Mouse (Mus musculus): ENCODE results near the gene Fam71b. TPM values are rescaled to one million over a fixed set of nuclear protein-coding genes. Genes with fewer than 3 reads are reported as not detected.

The Fam71b gene
- total and polyA plus RNA-seq, 2 experiments from 2014 or later = not detected

DNA sequence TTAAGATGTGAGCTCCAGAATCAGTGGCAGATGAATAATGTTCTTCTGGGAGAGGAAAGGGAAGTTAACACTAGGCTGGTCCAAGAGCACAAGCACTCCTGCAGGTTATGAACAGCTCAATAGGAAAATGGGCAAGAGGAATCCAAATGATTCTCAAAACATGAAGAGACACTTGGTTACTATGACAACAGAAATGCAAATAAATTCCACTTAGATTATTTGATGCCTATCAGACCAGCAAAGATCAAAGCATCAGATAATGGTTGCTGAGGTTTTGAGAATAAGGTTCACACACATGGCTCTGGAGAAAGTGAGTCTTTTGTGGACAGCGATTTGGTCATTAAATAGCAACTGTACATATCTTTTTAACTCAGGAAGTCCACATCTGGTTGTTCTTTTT is 19.0 kb upstream of the Fam71b start:
- H3K36me3 ChIP-seq (replicated peaks; ENCODE audit: control insufficient read depth, insufficient read depth, low read length) = no peaks in the 10 kb centered on the region
- H3K4me2 ChIP-seq (ENCODE audit: low read depth, low read length) = no peak overlapping the region
- ATAC-seq (ENCODE audit: insufficient read depth, low read depth) = no peak
- TF ChIP-seq CTCF (IDR thresholded peaks at IDR 0.05; ENCODE audit: low read depth) (no peak), EP300 (IDR thresholded peaks at IDR 0.05; ENCODE audit: low read depth) (no peak)
- no peak overlapping the region for H3K27ac ChIP-seq (ENCODE audit: low read depth)
- H3K9ac ChIP-seq (replicated peaks; ENCODE audit: low read depth, low read length) = no peak overlapping the region
- no peaks in the 10 kb centered on the region for H3K9me3 ChIP-seq (replicated peaks; ENCODE audit: control insufficient read depth, low read length)
- DNase-seq (ENCODE audit: low spot score) = no peak
- 88% methylated on average over 1 of the region's 1 CpGs for WGBS
- no peaks in the 10 kb centered on the region for H3K27me3 ChIP-seq (ENCODE audit: control insufficient read depth, insufficient read depth, low read length)
- no peak overlapping the region for H3K4me3 ChIP-seq (ENCODE audit: low read depth, low read length)
- no peaks in the 10 kb centered on the region for H3K4me1 ChIP-seq (ENCODE audit: control insufficient read depth, insufficient read depth)

DNA sequence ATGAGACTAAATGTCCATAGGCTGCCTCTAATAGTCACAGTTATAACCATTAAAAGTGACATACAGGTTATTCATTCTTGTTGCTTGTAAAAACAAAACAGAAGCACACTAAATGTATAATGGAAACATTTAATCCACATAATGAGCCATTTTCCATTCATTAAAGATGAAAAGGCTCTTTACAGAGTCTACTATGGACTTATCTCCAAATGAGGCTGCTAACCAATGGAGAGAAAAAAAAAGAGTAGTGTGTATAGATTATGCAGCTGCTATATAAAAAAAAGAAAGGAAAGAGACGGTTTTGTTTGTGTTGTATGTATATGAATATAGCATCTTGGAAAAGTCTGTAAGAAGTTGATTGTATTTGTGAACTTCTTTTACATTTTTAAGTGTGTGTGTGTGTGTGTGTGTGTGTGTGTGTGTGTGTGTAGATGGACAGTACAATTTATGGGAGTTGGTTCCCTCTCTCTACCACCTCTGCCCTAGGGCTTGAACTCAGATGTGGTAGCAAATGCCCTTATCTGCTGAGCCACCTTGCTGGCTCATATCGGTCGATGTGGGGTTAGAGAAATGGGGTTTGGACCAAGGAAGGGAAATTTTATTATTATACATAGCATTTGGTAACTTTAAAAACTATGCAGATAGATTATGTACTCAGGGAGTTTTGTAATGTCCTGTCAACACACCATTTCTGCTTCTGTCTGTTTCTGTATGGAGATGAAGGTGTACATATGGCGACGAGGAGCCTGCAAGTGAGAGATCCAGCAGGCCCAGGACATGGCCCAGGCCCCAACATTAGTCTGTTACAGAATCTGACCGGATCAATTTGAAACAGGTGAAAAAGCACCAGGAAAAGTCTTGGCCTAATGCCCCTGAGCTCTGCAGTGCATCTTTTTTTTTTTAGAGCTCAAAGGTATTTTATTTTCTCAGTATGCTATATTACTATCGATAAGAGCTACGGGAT is 18.3 kb upstream of the Fam71b start:
- 81% methylated on average over 8 of the region's 8 CpGs for WGBS
- Histone ChIP-seq H3K4me2 (ENCODE audit: low read depth, low read length) (no peak overlapping the region), H3K4me3 (ENCODE audit: low read depth, low read length) (no peak overlapping the region), H3K9ac (replicated peaks; ENCODE audit: low read depth, low read length) (no peak overlapping the region), H3K27ac (ENCODE audit: low read depth) (no peak overlapping the region), H3K27me3 (ENCODE audit: control insufficient read depth, insufficient read depth, low read length) (no peaks in the 10 kb centered on the region), H3K9me3 (replicated peaks; ENCODE audit: control insufficient read depth, low read length) (no peaks in the 10 kb centered on the region), H3K36me3 (replicated peaks; ENCODE audit: control insufficient read depth, insufficient read depth, low read length) (no peaks in the 10 kb centered on the region), H3K4me1 (ENCODE audit: control insufficient read depth, insufficient read depth) (no peaks in the 10 kb centered on the region)
- TF ChIP-seq EP300 (IDR thresholded peaks at IDR 0.05; ENCODE audit: low read depth) (no peak), CTCF (IDR thresholded peaks at IDR 0.05; ENCODE audit: low read depth) (no peak)
- DNase-seq (ENCODE audit: low spot score) (no peak), ATAC-seq (ENCODE audit: insufficient read depth, low read depth) (no peak)

DNA sequence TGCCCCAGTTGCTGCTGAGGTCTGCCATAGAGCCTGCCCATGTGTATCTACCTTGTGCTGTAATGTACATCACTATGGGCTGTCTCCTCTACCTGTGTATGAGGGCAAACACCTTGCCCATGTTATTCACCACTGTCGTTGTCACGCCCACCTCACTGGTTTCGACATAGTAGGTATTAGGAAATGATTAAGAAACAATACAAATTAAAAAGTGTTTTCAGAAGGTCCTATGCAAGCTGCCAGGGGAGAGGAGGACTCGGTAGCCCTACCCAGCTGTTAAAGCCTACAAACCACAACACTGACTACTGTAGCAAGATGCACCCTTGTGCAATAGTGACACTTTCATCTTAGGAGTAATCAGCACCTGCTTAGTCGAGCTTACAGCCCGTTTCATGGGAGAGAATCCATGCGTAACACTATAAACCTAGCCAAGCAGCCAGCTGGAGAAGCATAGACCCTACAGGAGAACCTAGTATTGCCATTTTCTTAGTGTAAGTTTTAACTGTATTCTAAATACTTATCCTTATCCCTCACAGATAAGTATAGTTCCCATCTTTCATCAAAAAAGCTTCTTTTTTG is 16.2 kb upstream of the Fam71b start:
- TF ChIP-seq CTCF (IDR thresholded peaks at IDR 0.05; ENCODE audit: low read depth) (no peak), EP300 (IDR thresholded peaks at IDR 0.05; ENCODE audit: low read depth) (no peak)
- no peak for ATAC-seq (ENCODE audit: insufficient read depth, low read depth)
- Histone ChIP-seq H3K4me1 (ENCODE audit: control insufficient read depth, insufficient read depth) (no peaks in the 10 kb centered on the region), H3K9me3 (replicated peaks; ENCODE audit: control insufficient read depth, low read length) (no peaks in the 10 kb centered on the region), H3K9ac (replicated peaks; ENCODE audit: low read depth, low read length) (no peak overlapping the region), H3K27me3 (ENCODE audit: control insufficient read depth, insufficient read depth, low read length) (no peaks in the 10 kb centered on the region), H3K4me2 (ENCODE audit: low read depth, low read length) (no peak overlapping the region), H3K36me3 (replicated peaks; ENCODE audit: control insufficient read depth, insufficient read depth, low read length) (no peaks in the 10 kb centered on the region), H3K27ac (ENCODE audit: low read depth) (no peak overlapping the region), H3K4me3 (ENCODE audit: low read depth, low read length) (no peak overlapping the region)
- WGBS = 76% methylated on average over 7 of the region's 7 CpGs
- DNase-seq (ENCODE audit: low spot score) = no peak

DNA sequence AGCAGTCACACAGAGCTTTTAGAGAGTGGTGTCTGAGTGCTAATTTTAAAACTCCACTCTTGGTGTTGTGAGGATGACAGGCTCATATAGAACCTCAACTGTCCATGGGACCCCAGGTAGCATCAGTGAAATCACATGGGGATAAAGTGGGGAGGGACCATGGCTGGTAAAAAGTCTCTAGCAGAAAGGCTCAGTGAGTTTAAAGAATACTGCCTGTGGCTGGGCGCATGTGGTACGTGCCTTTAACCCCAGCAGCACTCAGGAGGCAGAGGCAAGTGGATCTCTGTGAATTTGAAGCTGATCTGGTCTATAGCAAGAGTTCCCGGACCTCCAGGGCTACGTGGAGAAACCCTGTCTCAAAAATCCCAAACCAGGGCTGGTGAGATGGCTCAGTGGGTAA is 13.9 kb upstream of the Fam71b start:
- no peaks in the 10 kb centered on the region for H3K36me3 ChIP-seq (replicated peaks; ENCODE audit: control insufficient read depth, insufficient read depth, low read length)
- H3K9ac ChIP-seq (replicated peaks; ENCODE audit: low read depth, low read length) = no peak overlapping the region
- WGBS = 89% methylated on average over 4 of the region's 4 CpGs
- ATAC-seq (ENCODE audit: insufficient read depth, low read depth) = no peak
- no peak for TF ChIP-seq CTCF (IDR thresholded peaks at IDR 0.05; ENCODE audit: low read depth)
- no peak for TF ChIP-seq EP300 (IDR thresholded peaks at IDR 0.05; ENCODE audit: low read depth)
- DNase-seq (ENCODE audit: low spot score) = no peak
- H3K4me1 ChIP-seq (ENCODE audit: control insufficient read depth, insufficient read depth) = no peaks in the 10 kb centered on the region
- H3K4me2 ChIP-seq (ENCODE audit: low read depth, low read length) = no peak overlapping the region
- no peaks in the 10 kb centered on the region for H3K27me3 ChIP-seq (ENCODE audit: control insufficient read depth, insufficient read depth, low read length)
- no peak overlapping the region for H3K27ac ChIP-seq (ENCODE audit: low read depth)
- H3K4me3 ChIP-seq (ENCODE audit: low read depth, low read length) = no peak overlapping the region
- H3K9me3 ChIP-seq (replicated peaks; ENCODE audit: control insufficient read depth, low read length) = no peaks in the 10 kb centered on the region

DNA sequence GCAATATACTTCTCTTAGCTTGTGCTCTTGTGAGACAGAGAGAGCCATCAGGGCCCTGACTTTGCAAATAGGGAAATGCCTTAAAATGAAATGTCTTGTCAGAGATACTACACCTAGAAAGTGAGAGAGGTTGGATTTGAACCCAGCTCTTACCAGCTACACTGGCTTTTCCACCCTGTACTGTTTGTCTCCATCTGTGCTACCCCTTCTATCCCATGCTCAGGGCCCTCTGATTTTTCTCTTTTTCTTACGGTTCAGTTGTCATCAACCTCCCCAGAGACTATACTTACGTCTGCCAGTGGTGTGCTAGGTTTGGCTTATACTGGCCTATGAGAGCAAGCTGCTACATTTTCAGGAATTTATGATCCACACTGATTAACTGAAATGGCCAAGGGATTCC is 11.4 kb upstream of the Fam71b start:
- ATAC-seq (ENCODE audit: insufficient read depth, low read depth) (no peak), DNase-seq (ENCODE audit: low spot score) (no peak)
- Histone ChIP-seq H3K27me3 (ENCODE audit: control insufficient read depth, insufficient read depth, low read length) (no peaks in the 10 kb centered on the region), H3K4me2 (ENCODE audit: low read depth, low read length) (no peak overlapping the region), H3K4me3 (ENCODE audit: low read depth, low read length) (no peak overlapping the region), H3K27ac (ENCODE audit: low read depth) (no peak overlapping the region), H3K9ac (replicated peaks; ENCODE audit: low read depth, low read length) (no peak overlapping the region), H3K9me3 (replicated peaks; ENCODE audit: control insufficient read depth, low read length) (no peaks in the 10 kb centered on the region), H3K4me1 (ENCODE audit: control insufficient read depth, insufficient read depth) (no peaks in the 10 kb centered on the region), H3K36me3 (replicated peaks; ENCODE audit: control insufficient read depth, insufficient read depth, low read length) (no peaks in the 10 kb centered on the region)
- TF ChIP-seq EP300 (IDR thresholded peaks at IDR 0.05; ENCODE audit: low read depth) = no peak
- no peak for TF ChIP-seq CTCF (IDR thresholded peaks at IDR 0.05; ENCODE audit: low read depth)
- WGBS = 73% methylated on average over 2 of the region's 2 CpGs
